Mouse (Mus musculus) thymus, adult 2 months (tissue): ENCODE measurements at regions not wholly inside any gene's neighbourhood (a gene's known extent, or its start where the extent isn't known, plus 50 kb on each side); places are given as distances from the start of the nearest gene placed in this dataset.

Source experiments
- CTCF ChIP-seq: fragments of 200-500 bp; IDR thresholded peaks from 2 replicates; pipeline ENCODE4 v1.5.1; 2012; ENCODE audit warnings: mild to moderate bottlenecking, control low read depth, low read length, moderate library complexity, borderline replicate concordance; ENCODE audit not compliant: control insufficient read depth, poor library complexity, insufficient read depth; ENCODE audit errors: extremely low read depth
- POLR2A ChIP-seq: fragments of 200-500 bp; IDR thresholded peaks from 2 replicates; pipeline ENCODE4 v1.6.1; 2012; ENCODE audit warnings: mild to moderate bottlenecking, low read length, control low read depth, moderate library complexity; ENCODE audit not compliant: control insufficient read depth, poor library complexity, insufficient read depth; ENCODE audit errors: extremely low read depth

- TF ChIP-seq CTCF = no peak
- TF ChIP-seq POLR2A = no peak
Measured at GRCm38 (mm10) chr1:128808599-128808998, 216.5 kb upstream of the Cxcr4 start.
